Mouse (Mus musculus) cerebellum, adult 18-20 months (tissue): ENCODE measurements around the gene Cdh11.
"Not testable (repeated sequence)": the region's sequence is repeated elsewhere in the genome, so short reads cannot be mapped to it uniquely, and the experiment has no call there.

ENCODE experiments used
- DNase-seq, 2 experiments: peaks; one replicate each; pipeline ENCODE4 v3.0.0; 2021

Gene Cdh11

DNA sequence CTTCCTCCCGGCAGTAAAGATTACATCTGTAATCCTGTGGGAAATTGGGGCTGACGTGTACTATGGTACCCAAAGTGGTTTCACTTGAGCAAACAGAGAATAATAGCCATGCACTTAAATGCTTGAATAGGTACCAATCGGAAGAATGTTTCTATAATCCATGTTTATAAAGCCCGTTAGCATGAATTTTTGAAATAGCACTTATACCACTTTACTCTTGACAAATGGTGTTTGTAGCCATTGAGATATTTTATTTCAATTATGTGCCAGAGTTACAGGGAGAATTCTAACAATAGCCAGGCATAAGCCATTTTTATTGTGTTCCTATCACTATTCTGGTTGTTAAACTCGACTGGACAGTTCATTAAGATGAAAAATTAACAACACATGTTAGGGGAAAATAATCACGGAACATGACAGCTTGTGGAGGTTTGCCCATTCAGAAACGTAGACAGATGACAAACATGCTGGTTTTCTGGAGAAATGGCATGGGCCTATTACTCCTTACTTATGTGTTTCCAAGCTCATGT, 80.0 kb downstream of the Cdh11 start:
- DNase-seq = no peak

DNA sequence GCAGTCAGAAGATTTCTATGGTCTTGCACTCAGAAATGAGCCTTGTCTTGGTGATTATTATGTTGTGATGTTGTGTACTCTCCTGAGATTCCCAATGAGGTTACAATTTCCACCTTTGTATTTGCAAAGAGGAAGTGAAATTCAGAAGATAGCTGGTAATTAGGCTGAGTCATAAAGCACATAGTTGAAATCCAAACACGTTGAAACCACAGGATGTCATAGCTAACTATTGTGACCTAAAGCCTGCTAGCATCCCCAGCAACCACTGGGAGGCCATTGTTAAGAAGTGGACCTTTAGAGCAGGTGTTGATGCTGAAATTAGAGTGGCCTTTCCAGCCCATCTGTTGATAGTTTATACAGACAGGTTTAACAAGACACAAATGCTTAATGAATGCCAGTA, 85.2 kb downstream of the Cdh11 start:
- DNase-seq = no peak

DNA sequence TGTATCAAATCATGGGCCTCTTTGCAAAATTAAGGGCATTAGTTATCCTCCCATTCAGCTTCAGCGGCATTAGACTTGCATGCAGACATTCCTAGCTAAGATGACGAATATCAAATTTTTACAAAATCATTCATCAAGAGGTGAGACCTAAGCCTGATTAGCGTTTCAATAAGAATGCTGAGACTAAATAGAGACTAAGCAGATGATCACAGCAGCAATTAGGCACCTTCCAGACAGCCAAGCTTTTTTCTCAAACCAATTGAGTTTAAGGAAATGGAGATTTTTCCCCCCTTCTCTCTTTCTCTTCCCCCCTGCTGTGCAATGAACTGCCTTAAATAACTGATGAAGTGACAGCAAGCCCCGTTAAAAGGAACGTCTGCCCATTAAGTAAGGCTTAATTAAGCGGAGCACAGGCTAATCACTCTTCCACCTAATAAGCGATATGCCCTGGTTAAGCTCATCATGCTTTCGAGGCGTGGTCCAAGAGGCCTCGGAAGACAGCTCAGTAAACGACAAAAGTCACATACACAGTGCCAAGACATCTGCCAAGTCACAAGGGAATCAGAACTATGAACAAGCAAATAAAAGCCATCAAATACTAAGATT, 87.1 kb downstream of the Cdh11 start:
- DNase-seq = no peak

DNA sequence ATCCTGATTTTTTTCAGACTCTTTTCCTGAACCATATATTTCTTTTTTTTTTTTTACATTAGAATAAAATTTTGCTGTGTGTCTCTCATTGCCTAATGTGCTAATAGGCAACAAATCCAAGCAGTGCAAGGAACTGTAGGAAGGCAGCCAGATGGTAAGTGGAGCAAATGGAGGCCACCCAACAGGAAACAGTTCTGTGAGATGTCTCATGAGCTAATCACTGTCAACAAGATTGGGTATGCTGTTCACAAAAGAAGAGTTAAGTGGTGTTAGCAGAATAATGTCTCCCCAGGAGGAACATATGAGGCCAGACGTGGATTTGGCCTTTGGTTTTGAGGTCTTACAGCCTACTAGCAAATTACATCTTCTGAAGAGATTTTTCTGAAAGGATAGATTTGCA, 92.0 kb downstream of the Cdh11 start:
- DNase-seq = no peak

DNA sequence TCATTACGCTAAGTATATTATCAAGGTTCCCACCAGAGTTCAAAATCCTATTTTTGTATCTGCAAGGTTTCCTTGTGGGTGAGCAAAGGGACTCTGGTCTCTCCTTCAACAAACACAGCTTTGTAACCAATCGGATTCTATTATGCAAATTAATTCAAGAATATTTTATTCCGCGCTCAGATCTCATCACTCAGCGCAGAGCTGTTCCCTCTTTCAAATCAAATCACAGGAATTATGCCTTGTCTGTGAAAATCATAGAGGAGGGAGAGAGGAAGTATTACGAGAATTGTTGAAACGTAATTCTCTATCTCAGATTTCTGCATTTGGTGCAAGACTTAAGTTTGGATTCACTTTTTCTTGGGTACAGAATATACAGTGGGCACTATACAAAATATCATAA, 100.0 kb downstream of the Cdh11 start:
- not testable (repeated sequence) for DNase-seq

DNA sequence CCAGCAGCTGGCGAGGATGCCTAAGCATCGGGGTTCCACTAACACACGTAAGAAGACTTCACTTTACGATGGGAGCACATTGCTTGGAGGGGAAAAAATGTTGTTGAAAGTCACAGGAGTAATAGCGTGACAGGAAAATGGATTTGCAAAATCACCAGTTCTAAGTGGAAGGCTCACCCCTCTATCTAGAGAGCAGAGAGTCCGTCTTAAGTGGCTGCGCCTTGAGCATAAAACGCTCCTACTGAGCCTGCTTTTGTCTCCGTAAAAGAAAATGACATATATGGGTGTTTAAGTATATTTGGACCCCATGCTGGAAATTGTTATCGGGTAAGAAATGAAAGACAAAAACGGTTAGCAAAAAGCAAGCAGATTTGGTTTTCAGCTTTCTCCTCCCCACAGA, 100.4 kb downstream of the Cdh11 start:
- DNase-seq = no peak

DNA sequence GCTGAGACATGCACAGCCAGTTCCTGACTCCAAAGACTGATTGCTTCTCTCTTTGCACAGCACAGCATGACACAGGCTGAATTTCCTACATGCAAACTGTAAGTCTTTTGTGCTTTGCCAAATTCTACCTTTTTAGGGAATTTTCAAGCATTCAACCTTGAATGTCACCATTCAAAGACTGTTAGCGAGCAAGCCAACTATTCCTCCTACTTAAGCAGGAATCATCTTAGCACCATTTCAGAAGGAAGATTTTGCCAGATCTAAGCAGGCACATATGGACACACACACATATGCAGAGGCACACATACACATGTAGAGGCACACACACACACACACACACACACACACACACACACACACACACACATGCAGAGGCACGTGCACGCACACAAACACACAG, 108.3 kb downstream of the Cdh11 start:
- no peak for DNase-seq

DNA sequence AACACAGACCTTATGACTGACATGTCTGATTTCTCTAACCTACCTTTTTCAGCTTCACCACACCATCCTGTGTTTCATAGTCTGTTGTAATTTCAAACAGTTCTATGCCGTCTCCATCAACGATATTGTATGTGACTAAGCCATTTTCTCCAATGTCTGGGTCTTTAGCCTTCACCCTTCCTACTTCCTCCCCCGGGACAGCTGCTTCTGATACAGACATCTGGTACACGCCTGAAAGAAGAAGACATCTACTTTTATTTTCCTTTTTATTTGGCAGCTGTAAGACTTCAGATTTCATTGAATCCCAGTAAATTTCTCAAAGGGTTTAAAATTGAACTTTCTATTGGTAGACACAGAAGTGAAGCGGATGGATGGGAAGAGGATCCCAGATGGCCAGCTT, 120.9 kb downstream of the Cdh11 start:
- not testable (repeated sequence) for DNase-seq

DNA sequence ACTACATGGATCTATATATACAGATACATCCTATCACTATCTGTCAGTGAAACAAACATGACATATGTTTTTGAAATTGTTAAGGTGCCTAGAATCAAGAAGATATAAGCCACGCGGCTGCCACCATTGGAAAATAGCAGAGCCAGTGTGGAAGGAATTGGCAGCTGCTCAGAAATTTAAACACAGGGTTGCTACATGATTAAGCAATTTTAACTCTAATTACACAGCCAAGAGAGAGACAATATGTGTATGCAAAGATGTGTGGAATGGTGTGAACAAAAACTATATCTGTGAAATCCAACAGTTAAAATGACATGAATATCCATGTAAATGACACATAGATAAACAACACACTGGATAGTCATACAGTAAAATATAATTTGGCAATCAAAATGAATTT, 128.9 kb downstream of the Cdh11 start:
- DNase-seq = no peak

DNA sequence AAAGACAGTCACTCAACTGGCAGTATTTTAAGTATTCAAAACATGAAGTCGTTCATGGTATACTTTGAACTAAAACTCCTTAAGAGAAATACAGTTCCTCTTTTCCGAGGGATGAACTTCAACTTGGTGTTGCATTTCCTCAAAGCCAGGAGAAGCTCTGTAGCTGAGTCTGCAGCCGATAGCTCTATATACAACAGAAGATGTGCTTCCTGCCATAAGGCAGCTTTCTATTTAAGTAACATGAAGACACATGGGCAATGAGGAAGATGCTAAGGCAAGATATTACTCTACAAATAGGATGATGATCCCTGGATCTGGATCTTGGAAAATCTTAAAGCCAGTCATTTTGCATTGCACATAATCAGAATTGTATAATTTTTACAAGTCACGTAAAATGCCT, 133.5 kb downstream of the Cdh11 start:
- DNase-seq = no peak

DNA sequence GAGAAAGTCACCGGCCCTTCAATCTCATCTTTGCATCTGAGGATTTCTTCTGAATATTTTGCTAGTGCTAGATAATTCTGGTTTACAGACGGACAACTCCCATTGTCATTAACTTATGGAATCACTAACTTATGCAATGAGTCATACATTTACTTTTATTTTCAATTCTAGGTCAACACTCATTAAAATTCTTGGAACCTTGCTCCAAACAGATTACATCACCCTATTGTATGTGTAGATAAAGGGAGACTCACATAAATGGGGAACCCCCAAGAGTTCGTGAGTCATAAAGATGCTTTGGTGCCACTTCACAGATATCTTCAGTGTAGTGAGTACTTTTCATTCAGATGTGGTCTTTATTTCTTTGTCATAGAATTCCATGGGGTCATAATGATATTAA, 158.3 kb downstream of the Cdh11 start:
- DNase-seq = no peak

DNA sequence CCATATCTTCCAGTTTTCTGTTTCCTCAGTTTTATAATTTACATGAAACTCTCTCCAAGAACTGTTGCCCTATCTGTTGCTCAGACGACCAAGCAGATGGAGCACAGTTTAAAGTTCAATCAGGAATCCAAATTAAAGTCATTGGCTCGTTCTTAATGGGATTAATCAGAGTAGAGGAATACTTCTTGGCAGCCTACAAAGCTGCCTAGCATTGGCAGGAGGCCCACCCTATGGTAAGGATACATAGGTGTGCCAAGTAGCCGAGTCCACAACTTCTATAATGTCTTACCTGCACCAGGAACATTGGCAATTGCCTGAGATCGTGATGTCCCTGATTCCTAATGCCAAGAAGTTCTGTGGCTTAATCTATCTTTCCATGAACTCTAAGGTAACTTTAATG, 173.3 kb downstream of the Cdh11 start:
- DNase-seq = no peak

DNA sequence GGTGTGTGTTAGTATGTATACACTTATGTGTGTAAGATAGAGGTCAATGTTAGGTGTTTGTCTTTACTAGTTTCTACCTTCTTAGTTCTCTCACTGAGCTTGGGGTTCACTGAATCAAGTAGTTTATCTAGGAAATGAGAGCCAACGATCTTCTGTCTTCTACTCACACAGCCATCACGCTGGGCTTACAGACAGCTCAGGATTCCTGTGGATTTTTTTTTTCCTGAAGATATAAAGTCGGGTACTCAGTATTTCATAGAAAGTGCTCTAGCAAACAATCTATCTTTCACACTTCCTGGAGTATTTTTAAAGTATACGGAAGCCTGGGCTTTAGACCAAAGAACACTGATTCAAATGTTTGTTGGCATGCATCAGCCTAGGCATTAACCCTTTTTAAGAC, 184.1 kb downstream of the Cdh11 start:
- no peak for DNase-seq

DNA sequence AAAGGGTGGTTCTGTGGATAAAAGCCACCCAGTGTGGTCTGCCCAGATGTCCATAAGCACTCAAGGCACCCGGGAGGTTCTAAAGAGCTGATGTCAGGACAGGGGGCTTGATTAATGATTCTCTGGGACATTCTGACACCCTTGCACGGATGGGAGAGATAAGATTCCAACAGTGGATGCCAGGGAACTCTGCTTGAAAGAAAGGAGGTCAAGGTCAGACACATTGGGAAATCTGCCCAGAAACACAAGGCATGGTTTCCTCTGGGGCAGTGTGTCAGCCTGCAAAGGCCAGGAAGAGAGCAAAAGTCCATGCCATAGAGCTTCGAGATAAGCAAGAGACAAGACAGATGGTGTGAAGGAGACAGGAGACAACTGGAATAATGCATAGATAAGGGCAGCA, 188.9 kb downstream of the Cdh11 start:
- DNase-seq = no peak

DNA sequence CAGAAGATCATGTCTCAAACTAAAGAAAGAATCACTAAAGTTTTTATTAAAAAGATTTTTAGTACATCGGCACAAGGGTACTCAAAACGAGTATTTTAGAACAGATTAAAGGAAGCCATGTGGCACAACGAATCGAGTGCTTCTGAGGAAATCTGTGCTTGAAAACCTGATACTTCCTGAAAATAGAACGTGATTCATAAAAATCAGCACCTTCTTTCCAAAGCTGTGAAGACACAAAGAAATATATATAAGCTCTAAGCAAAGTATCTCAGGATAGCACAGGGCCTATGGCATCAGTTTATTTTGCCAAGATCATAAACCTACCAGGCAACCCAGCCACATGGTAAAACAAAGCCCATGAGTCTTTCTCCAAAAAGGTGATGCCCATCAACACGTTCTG, 191.5 kb downstream of the Cdh11 start:
- no peak for DNase-seq
